Mouse (Mus musculus) telencephalon, adult 2 months (tissue): ENCODE data around the gene Tm4sf4.

Source experiments
- DNase-seq: peaks from one replicate; pipeline ENCODE4 v3.0.0-alpha.2; 2011; ENCODE audit warnings: low read depth, low spot score

The Tm4sf4 gene

GRCm38 (mm10) chr3:57425089-57425730 lies at the start of gene Tm4sf4:
Gene Tm4sf4, plus strand, starts transcription at chr3:57425314.
- DNase-seq: no peak

GRCm38 (mm10) chr3:57386423-57386822 lies 38.7 kb upstream of the Tm4sf4 start:
- no peak for DNase-seq

GRCm38 (mm10) chr3:57386895-57387294 lies 38.2 kb upstream of the Tm4sf4 start:
- no peak for DNase-seq

GRCm38 (mm10) chr3:57387593-57387992 lies 37.5 kb upstream of the Tm4sf4 start:
- DNase-seq: no peak

- DNase-seq: no peak
Observed at GRCm38 (mm10) chr3:57411535-57411934, 13.6 kb upstream of the Tm4sf4 start.

- no peak for DNase-seq
Observed at GRCm38 (mm10) chr3:57420233-57420632, 4.9 kb upstream of the Tm4sf4 start.

GRCm38 (mm10) chr3:57420660-57421059 lies 4.5 kb upstream of the Tm4sf4 start:
- no peak for DNase-seq

- DNase-seq: no peak
Observed at GRCm38 (mm10) chr3:57426351-57426750, 1.2 kb downstream of the Tm4sf4 start.

- no peak for DNase-seq
Observed at GRCm38 (mm10) chr3:57428682-57429464, 3.8 kb downstream of the Tm4sf4 start.

- DNase-seq: peak; percentile 1
Observed at GRCm38 (mm10) chr3:57429486-57429885, 4.4 kb downstream of the Tm4sf4 start.

- DNase-seq: no peak
Observed at GRCm38 (mm10) chr3:57431706-57432105, 6.6 kb downstream of the Tm4sf4 start.

- no peak for DNase-seq
Observed at GRCm38 (mm10) chr3:57435364-57435763, 10.2 kb downstream of the Tm4sf4 start.

GRCm38 (mm10) chr3:57440956-57441355 lies 15.8 kb downstream of the Tm4sf4 start:
- DNase-seq: no peak

GRCm38 (mm10) chr3:57445706-57446105 lies 20.6 kb downstream of the Tm4sf4 start:
- DNase-seq: no peak

- DNase-seq: no peak
Observed at GRCm38 (mm10) chr3:57447889-57448288, 22.8 kb downstream of the Tm4sf4 start.

- peak; percentile 68 for DNase-seq
Observed at GRCm38 (mm10) chr3:57448445-57448844, 23.3 kb downstream of the Tm4sf4 start.

- DNase-seq: no peak
Observed at GRCm38 (mm10) chr3:57458652-57459051, 33.5 kb downstream of the Tm4sf4 start.

- no peak for DNase-seq
Observed at GRCm38 (mm10) chr3:57463302-57463701, 38.2 kb downstream of the Tm4sf4 start.

GRCm38 (mm10) chr3:57466289-57466688 lies 41.2 kb downstream of the Tm4sf4 start:
- no peak for DNase-seq

GRCm38 (mm10) chr3:57469325-57469724 lies 44.2 kb downstream of the Tm4sf4 start:
- no peak for DNase-seq

GRCm38 (mm10) chr3:57470326-57470725 lies 45.2 kb downstream of the Tm4sf4 start:
- no peak for DNase-seq

- no peak for DNase-seq
Observed at GRCm38 (mm10) chr3:57470981-57471601, 46.0 kb downstream of the Tm4sf4 start.

GRCm38 (mm10) chr3:57472407-57472806 lies 47.3 kb downstream of the Tm4sf4 start:
- DNase-seq: no peak
